Mouse (Mus musculus) intestine, embryonic 14.5 days (tissue): ENCODE measurements around the gene Jph4. TPM values are rescaled to one million over a fixed set of nuclear protein-coding genes. Genes with fewer than 3 reads are reported as not detected.

Source experiments
- ATAC-seq: fragments of 200-750 bp; cut with Nextera tagmentation; replicated peaks from 2 replicates; pipeline ENCODE4 v1.8.0; 2017; ENCODE audit warnings: low read depth, moderate number of reproducible peaks, moderate TSS enrichment, moderate library complexity; ENCODE audit not compliant: low FRiP score, low TSS enrichment
- DNase-seq: peaks from one replicate; pipeline ENCODE4 v3.0.0-alpha.2; 2018; ENCODE audit warnings: low spot score
- H3K27ac ChIP-seq: fragments of 300-500 bp; sonication (generic); 2 replicates; pipeline ENCODE4 v1.5.1; 2014; ENCODE audit warnings: low read depth, mild to moderate bottlenecking, control low read depth
- H3K27me3 ChIP-seq: fragments of 300-500 bp; sonication (generic); replicated peaks from 2 replicates; pipeline ENCODE4 v1.6.1; 2014; ENCODE audit warnings: low read length, control low read depth; ENCODE audit not compliant: control insufficient read depth, insufficient read depth
- H3K36me3 ChIP-seq: fragments of 300-500 bp; sonication (generic); 2 replicates; pipeline ENCODE4 v1.6.1; 2014; ENCODE audit warnings: low read length, control low read depth; ENCODE audit not compliant: control insufficient read depth, insufficient read depth
- H3K4me1 ChIP-seq: fragments of 300-500 bp; sonication (generic); replicated peaks from 2 replicates; pipeline ENCODE4 v1.6.1; 2014; ENCODE audit warnings: low read length, control low read depth, mixed read lengths; ENCODE audit not compliant: control insufficient read depth, insufficient read depth
- H3K4me2 ChIP-seq: fragments of 300-500 bp; sonication (generic); 2 replicates; pipeline ENCODE4 v1.6.1; 2014; ENCODE audit warnings: low read length
- H3K4me3 ChIP-seq: fragments of 300-500 bp; sonication (generic); 2 replicates; pipeline ENCODE4 v1.5.1; 2014; ENCODE audit warnings: low read depth, low read length, control low read depth, mixed read lengths
- H3K9ac ChIP-seq: fragments of 300-500 bp; sonication (generic); 2 replicates; pipeline ENCODE4 v1.6.1; 2014; ENCODE audit warnings: mild to moderate bottlenecking, low read length
- H3K9me3 ChIP-seq: fragments of 300-500 bp; sonication (generic); 2 replicates; pipeline ENCODE4 v1.6.1; 2016; ENCODE audit warnings: low read length, control low read depth; ENCODE audit not compliant: control insufficient read depth
- WGBS: fragments of 180-500 bp; shearing (Covaris S2); extraction: QIAGEN DNeasy Blood & Tissue Kit; methylation state at CpG from one replicate; pipeline ENCODE4 v1.1.7; 2014; 5-methylcytosine and 5-hydroxymethylcytosine counted together
- polyA plus RNA-seq: library from polyadenylated mRNA; unstranded; fragments of >200 nt; fragmentation: Nextera tagmentation; extraction: Ambion mirVana; gene quantifications from 2 replicates; pipeline ENCODE4 v1.2.1, GENCODE M21; 2014

The Jph4 gene
- polyA plus RNA-seq, 1 experiment from 2014 or later = 2.0 TPM

- Histone ChIP-seq H3K9ac (no peak overlapping the region), H3K4me3 (peak overlapping the region; percentile 77; the same call in 1 of the 2 replicates), H3K27ac (no peak overlapping the region), H3K4me2 (peak overlapping the region; percentile 84; the same call in 1 of the 2 replicates), H3K9me3 (no peaks in the 10 kb centered on the region), H3K27me3 (no peaks in the 10 kb centered on the region), H3K36me3 (peaks cover 18% of the 10 kb centered on the region), H3K4me1 (peaks cover 35% of the 10 kb centered on the region)
- no peak for DNase-seq
- 46% methylated on average over 6 of the region's 6 CpGs for WGBS
- no peak for ATAC-seq
These were observed 22.8 kb downstream of the Jph4 start for GRCm38 (mm10) chr14:55093927-55094326.

- H3K36me3 ChIP-seq = no peaks in the 10 kb centered on the region
- H3K27me3 ChIP-seq = no peaks in the 10 kb centered on the region
- H3K9ac ChIP-seq = peak within 1 kb of the TSS; percentile 40
- peak within 1 kb of the TSS; percentile 61 for H3K4me2 ChIP-seq
- peak within 1 kb of the TSS; percentile 49 for H3K4me3 ChIP-seq
- DNase-seq = peak; percentile 93
- WGBS = under 1% methylated on average over 34 of the region's 34 CpGs
- peaks cover 36% of the 10 kb centered on the region for H3K4me1 ChIP-seq
- H3K9me3 ChIP-seq = no peaks in the 10 kb centered on the region
- ATAC-seq = peak; percentile 87
- peak within 1 kb of the TSS; percentile 36 for H3K27ac ChIP-seq
These were observed 24.6 kb downstream of the Jph4 start, which contains the start of gene Zfhx2 for GRCm38 (mm10) chr14:55092011-55092577. Zfhx2 (minus strand) TSS chr14:55092324.

- 3% methylated on average over 34 of the region's 34 CpGs for WGBS
- ATAC-seq = no peak
These were observed 25.4 kb downstream of the Jph4 start for GRCm38 (mm10) chr14:55091209-55091865.

GRCm38 (mm10) chr14:55089199-55089947 is 27.4 kb downstream of the Jph4 start:
- Histone ChIP-seq H3K9ac (no peak overlapping the region), H3K4me2 (no peak overlapping the region), H3K27me3 (no peaks in the 10 kb centered on the region), H3K4me3 (no peak overlapping the region), H3K27ac (0 out of 2 replicates have a peak overlapping the region, but pooled peaks have one; percentile 6), H3K36me3 (no peaks in the 10 kb centered on the region), H3K9me3 (no peaks in the 10 kb centered on the region), H3K4me1 (peaks cover 23% of the 10 kb centered on the region)
- DNase-seq (no peak), ATAC-seq (no peak)
- 45% methylated on average over 13 of the region's 13 CpGs for WGBS

More at GRCm38 (mm10) chr14:55091209-55091865, 25.4 kb downstream of the Jph4 start:
- Histone ChIP-seq H3K36me3 (no peaks in the 10 kb centered on the region), H3K9me3 (no peaks in the 10 kb centered on the region), H3K27ac (peak overlapping the region; percentile 36), H3K27me3 (no peaks in the 10 kb centered on the region), H3K9ac (peak overlapping the region; percentile 40), H3K4me3 (peak overlapping the region; percentile 49), H3K4me2 (peak overlapping the region; percentile 61), H3K4me1 (peaks cover 36% of the 10 kb centered on the region)
- peak; percentile 73 for DNase-seq

- Histone ChIP-seq H3K4me2 (no peak overlapping the region), H3K9me3 (no peaks in the 10 kb centered on the region), H3K4me3 (no peak overlapping the region), H3K9ac (no peak overlapping the region), H3K36me3 (no peaks in the 10 kb centered on the region), H3K27ac (no peak overlapping the region), H3K27me3 (no peaks in the 10 kb centered on the region), H3K4me1 (peaks cover 15% of the 10 kb centered on the region)
- WGBS = 85% methylated on average over 6 of the region's 6 CpGs
- ATAC-seq = no peak
- no peak for DNase-seq
These were observed 30.7 kb downstream of the Jph4 start for GRCm38 (mm10) chr14:55086009-55086514.

GRCm38 (mm10) chr14:55085324-55086008 is 31.3 kb downstream of the Jph4 start:
- 52% methylated on average over 9 of the region's 9 CpGs for WGBS
- Histone ChIP-seq H3K36me3 (no peaks in the 10 kb centered on the region), H3K4me2 (no peak overlapping the region), H3K27me3 (no peaks in the 10 kb centered on the region), H3K27ac (no peak overlapping the region), H3K9ac (no peak overlapping the region), H3K9me3 (no peaks in the 10 kb centered on the region), H3K4me1 (peaks cover 13% of the 10 kb centered on the region), H3K4me3 (no peak overlapping the region)
- no peak for DNase-seq
- ATAC-seq = no peak

- Histone ChIP-seq H3K4me3 (no peak overlapping the region), H3K9ac (no peak overlapping the region), H3K4me1 (peaks cover 7% of the 10 kb centered on the region; the same call in 1 of the 2 replicates), H3K36me3 (no peaks in the 10 kb centered on the region), H3K4me2 (no peak overlapping the region), H3K27me3 (no peaks in the 10 kb centered on the region), H3K27ac (no peak overlapping the region), H3K9me3 (no peaks in the 10 kb centered on the region)
- WGBS = 70% methylated on average over 6 of the region's 6 CpGs
- ATAC-seq (no peak), DNase-seq (no peak)
These were observed 33.3 kb downstream of the Jph4 start for GRCm38 (mm10) chr14:55083481-55083880.

- H3K9ac ChIP-seq = no peak overlapping the region
- no peaks in the 10 kb centered on the region for H3K27me3 ChIP-seq
- no peak overlapping the region for H3K4me3 ChIP-seq
- 32% methylated on average over 5 of the region's 5 CpGs for WGBS
- H3K36me3 ChIP-seq = no peaks in the 10 kb centered on the region
- H3K4me1 ChIP-seq = peaks cover 13% of the 10 kb centered on the region; the same call in 1 of the 2 replicates
- H3K9me3 ChIP-seq = no peaks in the 10 kb centered on the region
- no peak for ATAC-seq
- no peak overlapping the region for H3K27ac ChIP-seq
- no peak for DNase-seq
- no peak overlapping the region for H3K4me2 ChIP-seq
These were observed 35.6 kb downstream of the Jph4 start for GRCm38 (mm10) chr14:55081105-55081504.
